Mouse (Mus musculus) kidney, postnatal 25 days (tissue): ENCODE measurements around the gene Gm3685.
"Not testable (repeated sequence)": the region's sequence is repeated elsewhere in the genome, so short reads cannot be mapped to it uniquely, and the experiment has no call there.

ENCODE experiments used
- DNase-seq, 2 experiments: peaks; one replicate each; pipeline ENCODE4 v3.0.0; 2021; ENCODE audit warnings: mixed read lengths in 2 of 2

Gm3685 gene

DNA sequence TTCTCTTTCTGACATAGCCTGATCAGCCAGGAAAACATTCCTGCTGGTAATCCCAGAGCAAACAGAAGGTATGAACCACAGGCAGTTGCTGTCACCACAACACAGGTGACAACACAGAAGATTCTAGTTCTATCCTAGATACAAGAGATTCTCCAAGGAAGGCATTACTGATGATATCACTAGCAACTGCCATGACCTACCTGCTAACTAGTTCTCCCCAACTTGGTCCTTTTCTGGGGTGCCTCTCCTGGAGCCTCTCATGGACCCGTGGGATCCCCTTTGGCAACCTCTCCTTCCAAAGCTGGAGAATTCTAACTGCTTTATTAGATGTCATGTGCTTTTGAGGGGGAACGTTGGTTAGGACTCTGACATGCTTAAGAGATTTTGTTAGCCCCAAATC is at the start of gene Gm3685:
Gm3685 (minus strand) TSS at position 101 of the 400 bp plus-strand sequence.
- DNase-seq = not testable (repeated sequence)

DNA sequence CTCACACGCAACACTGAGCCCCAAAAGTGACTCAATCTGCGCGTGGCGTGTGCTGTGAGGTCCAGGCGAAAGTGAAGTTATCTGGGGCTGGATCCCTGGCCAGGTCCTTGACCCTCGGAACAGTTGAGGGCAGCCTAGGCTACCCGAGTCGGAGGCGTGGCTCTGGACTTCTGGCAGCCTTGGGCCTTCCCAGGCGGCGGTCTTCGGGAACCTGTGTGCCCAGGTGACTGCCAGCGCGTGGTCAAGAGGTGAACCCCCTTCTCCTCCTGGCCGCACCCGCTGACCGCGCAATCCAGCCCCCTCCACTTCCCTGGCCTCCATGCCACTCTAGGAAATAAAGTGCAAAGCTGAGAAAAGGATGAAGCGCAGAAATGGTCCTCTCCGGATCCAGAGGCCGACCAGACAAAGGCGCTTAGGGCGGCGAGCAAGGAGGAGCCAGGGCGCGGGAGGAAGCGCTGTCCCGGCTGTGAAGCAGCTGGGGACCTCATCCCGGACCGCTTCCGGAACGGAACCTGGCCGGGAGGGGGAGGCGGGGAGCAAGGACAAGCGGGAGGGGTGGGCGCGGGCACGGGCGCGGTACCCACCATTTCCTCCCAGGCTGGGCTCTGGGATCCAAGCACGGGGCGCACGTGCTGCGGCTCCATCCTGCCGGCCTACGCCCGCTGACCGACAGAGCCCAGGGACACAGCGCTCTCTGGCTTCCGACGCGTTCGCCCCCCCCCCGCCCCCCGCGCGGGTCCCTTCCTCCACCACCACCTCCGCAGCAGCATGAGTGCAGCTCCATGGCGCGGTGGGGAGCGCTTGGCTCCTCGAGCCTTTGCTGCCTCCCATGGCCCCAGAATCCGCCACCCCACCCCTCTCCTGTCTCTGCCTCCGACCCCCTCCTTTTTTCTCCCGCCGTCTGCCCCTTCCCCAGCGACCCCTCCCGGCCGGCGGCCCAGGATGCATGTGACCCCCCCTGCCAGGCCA is 17.7 kb downstream of the Gm3685 start, which contains the start of gene Gm10406:
Gm10406 (minus strand) TSS at position 669 of the 969 bp plus-strand sequence.
- peak; percentile 6 to 70 for DNase-seq

DNA sequence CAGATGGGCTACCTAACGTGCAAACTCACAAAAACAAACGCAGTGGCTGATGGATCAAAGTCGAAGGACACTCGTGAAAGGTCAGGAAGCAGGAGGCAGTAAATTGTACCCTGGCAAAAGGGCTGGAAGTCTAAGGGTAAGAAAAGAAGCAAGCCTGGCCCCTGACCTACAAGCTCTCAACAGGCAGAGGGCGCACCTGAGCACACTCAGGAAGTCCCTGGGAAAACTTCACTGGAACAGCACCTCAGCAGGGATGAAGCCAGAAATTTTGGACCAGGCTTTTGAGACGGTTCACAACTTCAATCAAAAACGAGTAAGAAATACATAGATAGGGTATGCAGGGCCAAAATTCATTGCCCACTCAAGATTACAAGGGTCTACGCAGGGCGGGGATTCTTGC is 18.5 kb downstream of the Gm3685 start:
- DNase-seq = peak in 1 of 2 experiments; percentile 1
